Mouse (Mus musculus) bone marrow macrophage, adult 2 months (primary cell): ENCODE measurements at regions not wholly inside any gene's neighbourhood (a gene's known extent, or its start where the extent isn't known, plus 50 kb on each side); places are given as distances from the start of the nearest gene placed in this dataset.

ENCODE experiments used
- CTCF ChIP-seq: IDR thresholded peaks from 2 replicates; pipeline ENCODE4 v1.5.1; 2012; ENCODE audit warnings: low read depth, mild to moderate bottlenecking, low read length, moderate library complexity
- POLR2A ChIP-seq: IDR thresholded peaks from 2 replicates; pipeline ENCODE4 v1.6.1; 2012; ENCODE audit warnings: mild to moderate bottlenecking, low read depth, low read length, borderline replicate concordance

GRCm38 (mm10) chr5:74864540-74865157 lies 161.9 kb upstream of the Lnx1 start:
- no peak for TF ChIP-seq CTCF
- no peak for TF ChIP-seq POLR2A
